ENCODE assay signal across 8 mouse cellular contexts in the genomic region with DNA sequence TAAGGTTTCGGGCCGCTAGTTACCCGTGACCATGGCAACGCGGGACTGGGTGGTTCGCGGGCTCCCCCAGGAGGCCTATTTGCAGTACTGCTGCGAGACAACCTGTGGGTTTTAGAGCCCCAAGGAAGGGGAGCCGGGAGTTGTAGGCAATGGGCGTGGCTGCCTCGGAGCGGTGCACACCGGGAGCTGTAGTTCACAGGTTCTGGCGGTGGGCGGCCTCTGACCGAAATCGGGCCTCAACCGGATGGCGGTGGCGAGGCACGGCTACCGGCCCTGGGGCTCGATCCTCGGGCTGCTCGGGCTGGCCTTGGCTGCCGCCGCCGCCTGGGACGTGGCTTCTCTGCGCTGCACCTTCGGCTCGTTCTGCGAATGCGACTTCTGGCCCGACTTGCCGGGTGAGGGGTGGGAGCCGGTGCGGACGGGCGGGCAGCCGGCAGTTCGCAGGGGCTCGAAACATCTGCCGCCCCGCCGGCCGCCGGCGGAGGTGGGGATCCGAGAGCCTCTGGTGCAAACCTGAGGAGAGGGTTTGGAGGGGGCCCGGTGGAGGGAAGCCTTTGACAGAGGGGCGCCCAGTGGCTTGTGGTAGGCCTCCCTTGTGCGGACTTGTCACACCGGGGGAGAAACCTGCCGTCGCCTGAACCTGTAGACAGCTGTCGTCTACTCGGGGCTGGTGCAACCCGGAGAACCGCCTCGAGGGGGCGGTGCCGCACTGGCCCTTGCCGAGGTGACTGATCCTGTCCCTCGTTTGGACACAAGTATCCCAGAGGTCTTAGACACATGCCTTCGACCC. TPM values are rescaled to one million over a fixed set of nuclear protein-coding genes. Genes with fewer than 3 reads are reported as not detected.
A peak's percentile ranks its signal among the peaks of the same experiment; 100 is the strongest.
DNase-seq lines count a peak whose midpoint lies in the region; ATAC-seq lines count a peak whose summit lies in the region.

A gene (plus strand): TSS at position 179 of the 790 bp plus-strand sequence.

- peaks cover 23% of the 10 kb centered on the region for H3K4me1 ChIP-seq in hindbrain, embryonic 15.5 days (replicated peaks)

- H3K27me3 ChIP-seq in hindbrain, embryonic 15.5 days, result no peaks in the 10 kb centered on the region

- H3K4me3 ChIP-seq in hindbrain, embryonic 15.5 days, result peak within 1 kb of the TSS; percentile 77

- under 1% methylated on average over 61 of the region's 66 CpGs for WGBS in hindbrain, embryonic 15.5 days

- peaks cover 46% of the 10 kb centered on the region for H3K36me3 ChIP-seq in hindbrain, embryonic 15.5 days

- no peaks in the 10 kb centered on the region for H3K9me3 ChIP-seq in hindbrain, embryonic 15.5 days

- peak within 1 kb of the TSS; percentile 94 for H3K9ac ChIP-seq in hindbrain, embryonic 15.5 days

- peak within 1 kb of the TSS; percentile 61 for H3K4me2 ChIP-seq in hindbrain, embryonic 15.5 days

- ATAC-seq in hindbrain, embryonic 15.5 days (ENCODE audit: low FRiP score, low read depth), result peak; percentile 91

- peak within 1 kb of the TSS; percentile 96 for H3K27ac ChIP-seq in hindbrain, embryonic 15.5 days (replicated peaks)

- peak; percentile 98 for DNase-seq in T-cell, adult 2 months (ENCODE audit: low spot score)
- peak; percentile 92 to 96 for DNase-seq in cerebellum, postnatal 36 days
- peak; percentile 96 to 98 for DNase-seq in frontal cortex, postnatal 36 days (ENCODE audit: low spot score in 2 of 2)
- DNase-seq in left cerebral cortex, adult 11 months (ENCODE audit: low spot score), result peak; percentile 96
- peak; percentile 98 for DNase-seq in lung, postnatal 4 days
- peak; percentile 90 for DNase-seq in retina, postnatal 7 days (ENCODE audit: low read depth, low spot score)
- peak; percentile 85 for DNase-seq in urinary bladder, adult 2 months (ENCODE audit: low spot score)

RNA-seq across cellular contexts. Expression of the gene that starts here (rescaled TPM):
- polyA plus RNA-seq in hindbrain, embryonic 15.5 days (2015; fragmentation: Nextera tagmentation; extraction: Ambion mirVana), result 50.3 and 53.3 TPM in 2 replicates
- polyA plus RNA-seq in urinary bladder, adult 2 months (2012; rRNA removed), result 42.9 and 53.7 TPM in 2 replicates

Comparison
In these comparisons a context has a peak if more than half of its experiments do, and no peak if none do; other contexts are left out.
1. Peak in every context shown above with its lines: DNase-seq, ATAC-seq, H3K4me3 ChIP-seq and H3K27ac ChIP-seq.